ENCODE assay signal across 8 mouse cellular contexts in genomic region chr2:131509671-131510313, GRCm38 (mm10). TPM values are rescaled to one million over a fixed set of nuclear protein-coding genes. Genes with fewer than 3 reads are reported as not detected.
DNase-seq lines count a peak whose midpoint lies in the region; ATAC-seq and TF ChIP-seq lines count a peak whose summit lies in the region.

No protein-coding gene starts in this region.

- DNase-seq in CD4-positive, CD25-positive, alpha-beta regulatory T cell, adult 2 months (ENCODE audit: low read depth, low spot score), result peak; percentile 92
- peak; percentile 72 for DNase-seq in adrenal gland, postnatal 14 days
- peak; percentile 91 for DNase-seq in embryonic facial prominence, embryonic 14.5 days (ENCODE audit: low spot score)
- DNase-seq in heart, embryonic 10.5 days (ENCODE audit: low spot score), result peak; percentile 85
- DNase-seq in kidney, adult 8-10 months, result peak; percentile 33 to 51
- DNase-seq in stomach, postnatal 0 days (ENCODE audit: low spot score), result peak; percentile 64

- H3K27me3 ChIP-seq in embryonic facial prominence, embryonic 14.5 days (replicated peaks; ENCODE audit: control insufficient read depth, insufficient read depth, low read length), result no peaks in the 10 kb centered on the region
- no peaks in the 10 kb centered on the region for H3K27me3 ChIP-seq in heart, embryonic 10.5 days (ENCODE audit: insufficient read depth, poor library complexity, severe bottlenecking)
- H3K27me3 ChIP-seq in liver, embryonic 12.5 days (replicated peaks), result 0 out of 2 replicates have a peak, but pooled peaks cover 5% of the 10 kb centered on the region
- no peaks in the 10 kb centered on the region for H3K27me3 ChIP-seq in stomach, postnatal 0 days (ENCODE audit: control insufficient read depth, insufficient read depth, low read length)

- peaks cover 42% of the 10 kb centered on the region for H3K4me1 ChIP-seq in embryonic facial prominence, embryonic 14.5 days (ENCODE audit: control insufficient read depth, insufficient read depth, low read length)
- peaks cover 64% of the 10 kb centered on the region for H3K4me1 ChIP-seq in heart, embryonic 10.5 days
- peaks cover 80% of the 10 kb centered on the region for H3K4me1 ChIP-seq in liver, embryonic 12.5 days
- 0 out of 2 replicates have a peak, but pooled peaks cover 4% of the 10 kb centered on the region for H3K4me1 ChIP-seq in stomach, postnatal 0 days (replicated peaks; ENCODE audit: control insufficient read depth, insufficient read depth)

- no peak for TF ChIP-seq EP300 in stomach, postnatal 0 days (optimal IDR thresholded peaks at IDR 0.05)

- ATAC-seq in embryonic facial prominence, embryonic 14.5 days (ENCODE audit: low read depth), result peak; percentile 77
- peak; percentile 60 for ATAC-seq in liver, embryonic 12.5 days
- ATAC-seq in monocyte, adult 5-6 weeks (replicated peaks; ENCODE audit: insufficient number of reproducible peaks, low FRiP score, low TSS enrichment, poor library complexity, severe bottlenecking), result peak; percentile 84
- ATAC-seq in stomach, postnatal 0 days (ENCODE audit: low FRiP score, low TSS enrichment), result peak; percentile 66; the same call in 1 of the 2 replicates

- 14% methylated on average over 17 of the region's 17 CpGs for WGBS in embryonic facial prominence, embryonic 14.5 days
- 14% methylated on average over 17 of the region's 17 CpGs for WGBS in heart, embryonic 10.5 days
- WGBS in liver, embryonic 12.5 days (ENCODE audit: insufficient replicate concordance), result 20% methylated on average over 17 of the region's 17 CpGs
- 14% methylated on average over 17 of the region's 17 CpGs for WGBS in stomach, postnatal 0 days

- H3K4me2 ChIP-seq in embryonic facial prominence, embryonic 14.5 days (ENCODE audit: low read depth, low read length), result peak overlapping the region; percentile 60
- H3K4me2 ChIP-seq in liver, embryonic 12.5 days, result peak overlapping the region; percentile 56
- H3K4me2 ChIP-seq in stomach, postnatal 0 days (replicated peaks; ENCODE audit: low read depth), result peak overlapping the region; percentile 47

- H3K36me3 ChIP-seq in embryonic facial prominence, embryonic 14.5 days (ENCODE audit: control insufficient read depth, insufficient read depth, low read length), result no peaks in the 10 kb centered on the region
- H3K36me3 ChIP-seq in heart, embryonic 10.5 days, result no peaks in the 10 kb centered on the region
- H3K36me3 ChIP-seq in liver, embryonic 12.5 days, result peaks cover 30% of the 10 kb centered on the region
- no peaks in the 10 kb centered on the region for H3K36me3 ChIP-seq in stomach, postnatal 0 days (ENCODE audit: control insufficient read depth, insufficient read depth, low read length)

- peak overlapping the region; percentile 65; the same call in 1 of the 2 replicates for H3K27ac ChIP-seq in embryonic facial prominence, embryonic 14.5 days (replicated peaks; ENCODE audit: low read depth, low read length)
- H3K27ac ChIP-seq in heart, embryonic 10.5 days, result peak overlapping the region; percentile 84
- H3K27ac ChIP-seq in liver, embryonic 12.5 days, result no peak overlapping the region
- H3K27ac ChIP-seq in stomach, postnatal 0 days (replicated peaks), result no peak overlapping the region

- no peaks in the 10 kb centered on the region for H3K9me3 ChIP-seq in embryonic facial prominence, embryonic 14.5 days (ENCODE audit: control insufficient read depth, low read length)
- no peaks in the 10 kb centered on the region for H3K9me3 ChIP-seq in heart, embryonic 10.5 days
- H3K9me3 ChIP-seq in liver, embryonic 12.5 days (replicated peaks), result no peaks in the 10 kb centered on the region
- no peaks in the 10 kb centered on the region for H3K9me3 ChIP-seq in stomach, postnatal 0 days (ENCODE audit: control insufficient read depth, low read length)

- peak; percentile 87 for TF ChIP-seq CTCF in stomach, postnatal 0 days (IDR thresholded peaks at IDR 0.05; ENCODE audit: low read depth)

- peak overlapping the region; percentile 29 for H3K4me3 ChIP-seq in embryonic facial prominence, embryonic 14.5 days (ENCODE audit: low read depth, low read length)
- peak overlapping the region; percentile 56 for H3K4me3 ChIP-seq in heart, embryonic 10.5 days
- 0 out of 2 replicates have a peak overlapping the region, but pooled peaks have one; percentile 14 for H3K4me3 ChIP-seq in liver, embryonic 12.5 days
- H3K4me3 ChIP-seq in stomach, postnatal 0 days (ENCODE audit: low read depth, low read length), result peak overlapping the region; percentile 20; the same call in 1 of the 2 replicates

- peak overlapping the region; percentile 55 for H3K9ac ChIP-seq in embryonic facial prominence, embryonic 14.5 days (ENCODE audit: low read depth, low read length)
- H3K9ac ChIP-seq in liver, embryonic 12.5 days, result peak overlapping the region; percentile 20; the same call in 1 of the 2 replicates
- peak overlapping the region; percentile 8; the same call in 1 of the 2 replicates for H3K9ac ChIP-seq in stomach, postnatal 0 days (ENCODE audit: low read length)

RNA-seq across cellular contexts. Expression of gene Smox, which starts 18.5 kb away (rescaled TPM):
- 21.8 and 25.1 TPM in 2 replicates for total RNA-seq in adrenal gland, postnatal 14 days (2021)
- 28.9 and 33.2 TPM in 2 replicates for polyA plus RNA-seq in embryonic facial prominence, embryonic 14.5 days (2014; fragmentation: Nextera tagmentation; extraction: Ambion mirVana)
- polyA plus RNA-seq in heart, embryonic 10.5 days (2016; fragmentation: Nextera tagmentation; extraction: Ambion mirVana), result 26.1 and 28.0 TPM in 2 replicates
- polyA plus RNA-seq in liver, embryonic 12.5 days (2016; fragmentation: Nextera tagmentation; extraction: Ambion mirVana), result 105 and 116 TPM in 2 replicates
- total RNA-seq in monocyte, adult 5-6 weeks (2017), result 8.0 to 34.0 TPM (median 20.6 TPM) in 3 replicates
- polyA plus RNA-seq in stomach, postnatal 0 days (2015; fragmentation: Nextera tagmentation; extraction: Ambion mirVana), result 19.1 and 21.4 TPM in 2 replicates

RNA-seq across cellular contexts. Expression of gene Adra1d, which starts 52.3 kb away (rescaled TPM):
- total RNA-seq in adrenal gland, postnatal 14 days (2021), result 16.9 and 22.4 TPM in 2 replicates
- polyA plus RNA-seq in embryonic facial prominence, embryonic 14.5 days (2014; fragmentation: Nextera tagmentation; extraction: Ambion mirVana), result 1.6 TPM in 2 replicates
- 0.21 and 0.59 TPM in 2 replicates for polyA plus RNA-seq in heart, embryonic 10.5 days (2016; fragmentation: Nextera tagmentation; extraction: Ambion mirVana)
- polyA plus RNA-seq in liver, embryonic 12.5 days (2016; fragmentation: Nextera tagmentation; extraction: Ambion mirVana), result 1.3 and 1.4 TPM in 2 replicates
- not detected in 3 replicates for total RNA-seq in monocyte, adult 5-6 weeks (2017)
- 0.33 and 0.44 TPM in 2 replicates for polyA plus RNA-seq in stomach, postnatal 0 days (2015; fragmentation: Nextera tagmentation; extraction: Ambion mirVana)

Comparison
In these comparisons a context has a peak if more than half of its experiments do, and no peak if none do; other contexts are left out.
1. DNase-seq: peak in every context shown above with its lines; median percentile 92 in CD4-positive, CD25-positive, alpha-beta regulatory T cell, adult 2 months; 91 in embryonic facial prominence, embryonic 14.5 days; 85 in heart, embryonic 10.5 days; 72 in adrenal gland, postnatal 14 days; 64 in stomach, postnatal 0 days; 42 in kidney, adult 8-10 months.
2. H3K27ac ChIP-seq: peak in embryonic facial prominence, embryonic 14.5 days (single experiment) and heart, embryonic 10.5 days (single experiment); none in liver, embryonic 12.5 days (single experiment) and stomach, postnatal 0 days (single experiment).
3. Peak in every context shown above with its lines, with median percentiles within 50 percentile points of each other: ATAC-seq, H3K4me2 ChIP-seq, H3K4me3 ChIP-seq and H3K9ac ChIP-seq.